Comparison of ENCODE assay signal across 15 mouse cellular contexts in the genomic region with DNA sequence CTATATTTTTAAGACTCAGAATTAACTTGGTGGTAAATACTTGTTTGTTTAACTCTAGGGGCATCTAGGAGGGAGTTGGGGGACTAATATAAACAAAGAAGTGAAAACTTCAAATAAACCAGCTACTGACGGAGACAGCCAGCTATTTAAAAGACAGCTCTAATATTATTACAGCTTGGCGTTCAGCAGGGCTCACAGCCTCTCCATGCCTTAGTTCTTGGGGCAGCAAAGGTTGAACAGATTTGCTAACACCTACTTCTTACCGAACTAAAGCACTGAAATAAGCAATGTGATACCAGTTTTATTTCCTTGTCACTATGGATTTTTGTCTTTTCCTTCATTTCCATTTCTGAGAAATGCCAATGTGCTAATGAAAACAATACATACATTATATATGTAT. TPM values are rescaled to one million over a fixed set of nuclear protein-coding genes. Genes with fewer than 3 reads are reported as not detected.
DNase-seq lines count a peak whose midpoint lies in the region; ATAC-seq and TF ChIP-seq lines count a peak whose summit lies in the region.
"Had no signal": no experiment of that assay in that cellular context is flagged by ENCODE, and none has a peak within 500 bp of the region (broad histone marks: within the 10 kb centered on the region; RNA-seq: fewer than 3 reads in every experiment).

No protein-coding gene starts in this region.

- no peaks in the 10 kb centered on the region for H3K79me2 ChIP-seq in myocyte (ENCODE audit: control insufficient read depth, insufficient read depth)

- no peak for TF ChIP-seq POLR2A in myocyte (IDR thresholded peaks at IDR 0.05; ENCODE audit: insufficient read length, low read depth)

- peaks cover 61% of the 10 kb centered on the region for H3K27me3 ChIP-seq in heart, embryonic 11.5 days (ENCODE audit: control insufficient read depth, insufficient read depth, low read length)
- H3K27me3 ChIP-seq in liver, embryonic 11.5 days (replicated peaks; ENCODE audit: control insufficient read depth, insufficient read depth, low read length) = peaks cover 84% of the 10 kb centered on the region
- H3K27me3 ChIP-seq in embryonic facial prominence, embryonic 11.5 days (ENCODE audit: control insufficient read depth, insufficient read depth, low read length) = peaks cover 4% of the 10 kb centered on the region
- H3K27me3 ChIP-seq in myocyte (ENCODE audit: control insufficient read depth, insufficient read depth, insufficient read length) = peaks cover 5% of the 10 kb centered on the region

- ATAC-seq in heart, embryonic 11.5 days (replicated peaks; ENCODE audit: insufficient number of reproducible peaks, low FRiP score, low TSS enrichment) = no peak
- ATAC-seq in liver, embryonic 11.5 days (replicated peaks; ENCODE audit: low FRiP score) = no peak
- ATAC-seq in embryonic facial prominence, embryonic 11.5 days (replicated peaks; ENCODE audit: insufficient number of reproducible peaks, low FRiP score, low TSS enrichment, low read depth) = no peak
- ATAC-seq: midbrain, embryonic 15.5 days had no signal

- H3K4me2 ChIP-seq in heart, embryonic 11.5 days = peak overlapping the region; percentile 45
- H3K4me2 ChIP-seq in liver, embryonic 11.5 days = no peak overlapping the region
- peak overlapping the region; percentile 19; the same call in 1 of the 2 replicates for H3K4me2 ChIP-seq in embryonic facial prominence, embryonic 11.5 days (ENCODE audit: low read depth, low read length)
- H3K4me2 ChIP-seq in myocyte (ENCODE audit: low read depth) = peak overlapping the region; percentile 64
- H3K4me2 ChIP-seq: midbrain, embryonic 15.5 days had no signal

- H3K4me3 ChIP-seq in heart, embryonic 11.5 days (ENCODE audit: low read depth, low read length) = peak overlapping the region; percentile 32
- H3K4me3 ChIP-seq in liver, embryonic 11.5 days (ENCODE audit: low read depth, low read length) = peak overlapping the region; percentile 22; the same call in 1 of the 2 replicates
- H3K4me3 ChIP-seq in embryonic facial prominence, embryonic 11.5 days (ENCODE audit: low read depth, low read length) = peak overlapping the region; percentile 49
- H3K4me3 ChIP-seq in myocyte = no peak overlapping the region

- no peak overlapping the region for H3ac ChIP-seq in myocyte (ENCODE audit: control insufficient read depth, insufficient read length)

- intact Hi-C loops in heart, postnatal 14 days (cut with DNase I) = no loop called here

- no peak for DNase-seq in heart, postnatal 14 days
- no peak for DNase-seq in liver, embryonic 11.5 days (ENCODE audit: low spot score)
- DNase-seq in liver = no peak
- peak; percentile 45 for DNase-seq in embryonic facial prominence, embryonic 11.5 days (ENCODE audit: low spot score)
- DNase-seq in spleen, postnatal 10 days (ENCODE audit: low spot score in 2 of 2) = no peak
- no peak for DNase-seq in Muller cell, postnatal 12 days (ENCODE audit: inconsistent ontology term)
- DNase-seq: adrenal gland, postnatal 10 days; cerebellum, adult 11-12 months; embryo, embryonic 11 days; heart, postnatal 4 days; lung, adult 18-20 months; thymus, postnatal 14 days had no signal

- H3K27ac ChIP-seq in heart, embryonic 11.5 days (ENCODE audit: low read depth, low read length) = no peak overlapping the region
- no peak overlapping the region for H3K27ac ChIP-seq in liver, embryonic 11.5 days (ENCODE audit: low read depth, low read length)
- peak overlapping the region; percentile 67 for H3K27ac ChIP-seq in embryonic facial prominence, embryonic 11.5 days (replicated peaks; ENCODE audit: low read depth, low read length)
- H3K27ac ChIP-seq: midbrain, embryonic 15.5 days had no signal

- no peaks in the 10 kb centered on the region for H3K36me3 ChIP-seq in heart, embryonic 11.5 days (ENCODE audit: control insufficient read depth, insufficient read depth, low read length)
- H3K36me3 ChIP-seq in liver, embryonic 11.5 days (ENCODE audit: control insufficient read depth, insufficient read depth, low read length) = no peaks in the 10 kb centered on the region
- H3K36me3 ChIP-seq in embryonic facial prominence, embryonic 11.5 days (replicated peaks; ENCODE audit: control insufficient read depth, insufficient read depth, low read depth, low read length) = no peaks in the 10 kb centered on the region
- H3K36me3 ChIP-seq in myocyte (ENCODE audit: control insufficient read depth, insufficient read depth) = no peaks in the 10 kb centered on the region
- H3K36me3 ChIP-seq: midbrain, embryonic 15.5 days had no signal

- H3K9me3 ChIP-seq in heart, embryonic 11.5 days (replicated peaks; ENCODE audit: control insufficient read depth, low read length) = no peaks in the 10 kb centered on the region
- H3K9me3 ChIP-seq in liver, embryonic 11.5 days (ENCODE audit: control insufficient read depth, low read length) = no peaks in the 10 kb centered on the region
- H3K9me3 ChIP-seq in embryonic facial prominence, embryonic 11.5 days (replicated peaks; ENCODE audit: control insufficient read depth, low read length) = no peaks in the 10 kb centered on the region
- H3K9me3 ChIP-seq: midbrain, embryonic 15.5 days had no signal

- H3K4me1 ChIP-seq in heart, embryonic 11.5 days (ENCODE audit: control insufficient read depth, insufficient read depth, low read length) = peaks cover 9% of the 10 kb centered on the region
- H3K4me1 ChIP-seq in liver, embryonic 11.5 days (replicated peaks; ENCODE audit: control insufficient read depth, insufficient read depth, low read length) = no peaks in the 10 kb centered on the region; the same call in none of the 2 replicates
- no peaks in the 10 kb centered on the region for H3K4me1 ChIP-seq in embryonic facial prominence, embryonic 11.5 days (ENCODE audit: control insufficient read depth, insufficient read depth, low read length)

- WGBS in heart, embryonic 11.5 days (ENCODE audit: insufficient replicate concordance) = 33% methylated on average over 3 of the region's 3 CpGs
- WGBS in liver, embryonic 11.5 days = 33% methylated on average over 3 of the region's 3 CpGs
- WGBS in embryonic facial prominence, embryonic 11.5 days = 2% methylated on average over 3 of the region's 3 CpGs

- H3K9ac ChIP-seq in heart, embryonic 11.5 days (ENCODE audit: low read depth, low read length) = no peak overlapping the region
- H3K9ac ChIP-seq in liver, embryonic 11.5 days (ENCODE audit: low read depth, low read length) = no peak overlapping the region
- peak overlapping the region; percentile 72 for H3K9ac ChIP-seq in embryonic facial prominence, embryonic 11.5 days (replicated peaks; ENCODE audit: low read length)
- H3K9ac ChIP-seq: midbrain, embryonic 15.5 days had no signal

TF ChIP-seq in myocyte, 11 proteins besides CTCF, POLR2A, EP300 and RAD21:
- no peak for TF ChIP-seq USF1 (IDR thresholded peaks at IDR 0.05; ENCODE audit: low read depth)

RNA-seq across cellular contexts. Expression of a gene that starts 2.4 kb away (rescaled TPM):
- polyA plus RNA-seq in heart, embryonic 11.5 days (2014; fragmentation: Nextera tagmentation; extraction: Ambion mirVana) = 13.0 and 13.2 TPM in 2 replicates
- total RNA-seq in heart, postnatal 14 days (2021) = 1 to 10 TPM; 2.2 to 2.8 TPM
- polyA plus RNA-seq in liver, embryonic 11.5 days (2014; fragmentation: Nextera tagmentation; extraction: Ambion mirVana) = 6.0 and 6.1 TPM in 2 replicates
- 78.8 and 92.7 TPM in 2 replicates for polyA plus RNA-seq in embryonic facial prominence, embryonic 11.5 days (2014; fragmentation: Nextera tagmentation; extraction: Ambion mirVana)
- polyA plus RNA-seq in myocyte (2012; fragmentation: generic; extraction: Trizol) = 5.8 TPM

RNA-seq across cellular contexts. Expression of a gene that starts 31.6 kb away (rescaled TPM):
- not detected in 2 replicates for polyA plus RNA-seq in heart, embryonic 11.5 days (2014; fragmentation: Nextera tagmentation; extraction: Ambion mirVana)
- total RNA-seq in heart, postnatal 14 days (2021) = not detected
- not detected in 2 replicates for polyA plus RNA-seq in liver, embryonic 11.5 days (2014; fragmentation: Nextera tagmentation; extraction: Ambion mirVana)
- not detected in 2 replicates for polyA plus RNA-seq in embryonic facial prominence, embryonic 11.5 days (2014; fragmentation: Nextera tagmentation; extraction: Ambion mirVana)
- polyA plus RNA-seq in myocyte (2012; fragmentation: generic; extraction: Trizol) = not detected
- total RNA-seq: adrenal gland, postnatal 10 days; heart, postnatal 4 days had no signal
